Mouse (Mus musculus): ENCODE results near the gene Sorl1.

The Sorl1 gene

DNA sequence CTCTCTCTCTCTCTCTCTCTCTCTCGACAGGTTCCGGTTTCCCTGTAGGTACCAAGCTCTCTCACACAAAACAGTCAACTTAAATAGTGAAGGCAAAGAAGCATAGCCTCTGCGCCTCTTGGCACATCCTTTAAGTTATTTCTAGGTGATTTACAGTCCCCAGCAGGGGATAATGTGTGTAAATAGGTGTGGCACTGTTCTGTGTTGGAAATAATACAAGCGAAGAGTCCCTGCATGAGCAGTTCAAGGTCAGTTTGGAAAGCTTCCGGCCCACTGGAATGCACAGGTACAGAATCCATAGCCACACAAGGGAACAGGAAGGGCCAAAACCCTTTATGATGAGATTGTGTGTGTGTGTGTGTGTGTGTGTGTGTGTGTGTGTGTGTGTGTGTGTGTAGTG lies 130.3 kb downstream of the Sorl1 start:
- no peak for DNase-seq

DNA sequence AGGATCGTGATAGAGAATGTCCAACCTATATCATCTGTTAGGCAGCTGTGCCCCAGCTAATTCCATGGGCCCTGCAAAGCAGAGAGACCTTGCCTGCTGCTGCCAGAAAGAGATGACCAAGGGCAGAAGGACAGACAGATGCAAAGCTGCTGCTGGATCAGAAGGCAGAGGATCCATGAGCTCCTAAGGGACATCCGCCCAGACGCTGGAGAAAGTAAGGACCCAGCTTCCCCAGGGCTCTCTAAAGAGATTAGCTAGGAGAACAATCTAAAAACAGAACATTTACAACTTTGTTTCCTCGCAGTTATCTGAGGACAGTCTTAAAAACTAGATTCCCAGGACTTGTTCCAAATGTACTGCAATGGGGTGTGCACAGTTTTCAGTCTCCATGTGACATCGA lies 131.3 kb downstream of the Sorl1 start:
- DNase-seq = no peak

DNA sequence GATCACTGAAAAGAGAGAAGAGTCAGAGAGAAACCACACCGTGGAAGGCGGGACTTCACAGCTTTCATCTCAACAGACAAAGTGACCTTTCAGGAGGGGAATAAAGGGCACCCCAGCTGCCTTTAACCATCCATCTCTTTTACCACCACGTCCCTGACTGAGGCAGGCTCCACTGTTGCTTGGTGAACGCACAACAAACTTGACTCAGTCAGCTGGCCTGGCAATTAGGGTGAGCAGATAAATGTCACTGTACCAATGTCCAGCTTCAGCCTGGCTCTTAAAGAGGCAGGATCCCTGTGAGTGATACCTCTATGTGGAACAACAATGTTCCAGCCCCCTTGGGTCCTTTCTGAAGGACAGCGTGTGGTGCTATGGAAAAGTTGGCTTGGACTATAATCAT lies 138.5 kb downstream of the Sorl1 start:
- DNase-seq = no peak

DNA sequence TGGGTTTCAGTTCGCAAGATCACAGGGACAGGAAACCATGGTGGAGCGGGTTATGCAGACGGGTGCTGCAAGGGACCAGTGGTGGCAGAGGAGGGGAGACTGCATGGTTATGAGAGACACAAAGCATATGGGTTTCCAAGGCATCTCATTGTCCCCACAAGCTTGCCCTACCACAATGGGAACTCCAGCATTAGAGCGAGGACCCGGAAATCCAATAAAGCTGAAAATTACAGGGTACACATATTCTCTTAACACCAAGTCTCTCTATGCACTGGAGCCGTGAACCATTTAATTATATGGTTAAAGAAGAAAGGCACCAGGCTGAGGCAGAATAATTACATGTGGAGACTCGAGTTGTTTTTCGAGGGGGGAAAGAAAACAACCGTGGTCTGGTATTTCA lies 139.0 kb downstream of the Sorl1 start:
- no peak for DNase-seq

DNA sequence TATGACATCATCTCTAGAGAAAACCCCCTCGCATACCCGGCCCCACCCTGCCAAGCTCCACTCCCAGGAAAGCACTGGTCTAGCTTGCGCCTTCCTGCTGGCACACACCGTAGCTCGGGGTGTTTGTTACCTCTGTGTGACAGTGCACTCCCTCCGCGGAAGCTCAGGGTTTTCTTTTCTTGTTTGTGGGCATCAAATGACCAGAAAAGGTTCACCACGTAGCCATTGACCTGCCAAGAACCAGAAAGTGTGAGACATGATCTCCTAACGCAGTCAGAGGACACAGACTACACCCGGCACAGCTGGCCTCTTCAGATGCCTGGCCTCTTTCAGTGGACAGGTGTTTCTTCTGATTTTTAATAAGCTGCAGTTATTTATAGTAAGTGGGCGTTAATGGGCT lies 139.8 kb downstream of the Sorl1 start:
- no peak for DNase-seq

DNA sequence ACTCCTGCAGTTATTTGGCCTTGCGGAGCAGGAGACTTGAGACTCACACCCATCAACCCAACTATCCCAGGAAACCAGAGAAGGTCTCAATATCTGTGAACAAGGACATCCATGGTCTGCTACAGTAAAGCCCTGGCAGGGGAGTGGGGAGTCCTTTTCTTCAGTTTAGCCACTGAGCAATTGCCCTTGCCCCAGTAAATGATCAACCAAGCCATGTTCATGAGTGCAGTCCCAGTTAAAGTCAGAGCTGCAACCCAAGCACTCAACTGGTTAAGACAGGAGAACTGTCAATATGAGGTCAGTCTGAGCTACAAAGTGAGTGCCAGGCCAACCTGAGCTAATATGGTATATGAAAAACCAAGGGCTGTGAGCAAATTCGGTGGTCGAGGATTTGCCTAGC lies 140.8 kb downstream of the Sorl1 start:
- DNase-seq = peak; percentile 47 to 55

DNA sequence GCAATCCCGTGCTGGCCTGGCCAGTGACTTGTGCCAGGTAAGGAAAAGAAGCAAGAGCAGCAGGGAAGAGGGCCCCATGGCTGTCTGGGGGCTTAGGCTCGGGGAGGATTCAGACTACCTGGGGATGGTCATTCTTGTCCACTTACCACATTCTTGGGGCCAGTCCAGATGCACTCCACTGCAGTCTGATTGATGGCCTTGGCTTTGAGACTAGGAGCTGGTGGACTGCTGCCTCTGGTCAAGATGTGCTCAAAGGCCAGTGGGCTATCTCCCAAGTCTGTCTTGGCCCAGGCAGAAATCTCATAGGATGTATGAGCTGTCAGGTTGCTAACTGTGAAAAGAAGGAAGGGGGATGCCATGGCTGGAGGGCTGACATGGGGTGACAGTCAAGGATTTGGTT lies 141.3 kb downstream of the Sorl1 start:
- peak; percentile 11 to 35 for DNase-seq

DNA sequence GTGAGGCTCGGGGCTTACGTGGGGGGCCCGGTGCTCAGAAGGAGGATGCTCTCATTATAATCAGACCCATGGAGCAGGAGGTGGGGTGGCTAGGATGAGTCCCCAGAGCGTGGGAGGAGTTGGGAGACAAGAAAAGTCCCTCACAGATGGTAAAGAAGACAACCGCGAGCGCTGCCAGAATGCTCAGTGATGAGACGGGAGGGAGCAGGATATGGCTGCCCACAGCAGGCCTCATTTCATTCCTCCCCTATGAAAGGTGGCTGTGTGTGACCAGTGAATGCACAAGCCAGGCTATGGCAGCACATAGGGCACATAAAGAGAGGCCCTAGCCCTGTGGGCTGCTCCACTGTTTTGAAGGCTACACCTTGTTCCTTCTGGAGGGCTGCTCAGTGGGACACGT lies 142.1 kb downstream of the Sorl1 start:
- DNase-seq = no peak

DNA sequence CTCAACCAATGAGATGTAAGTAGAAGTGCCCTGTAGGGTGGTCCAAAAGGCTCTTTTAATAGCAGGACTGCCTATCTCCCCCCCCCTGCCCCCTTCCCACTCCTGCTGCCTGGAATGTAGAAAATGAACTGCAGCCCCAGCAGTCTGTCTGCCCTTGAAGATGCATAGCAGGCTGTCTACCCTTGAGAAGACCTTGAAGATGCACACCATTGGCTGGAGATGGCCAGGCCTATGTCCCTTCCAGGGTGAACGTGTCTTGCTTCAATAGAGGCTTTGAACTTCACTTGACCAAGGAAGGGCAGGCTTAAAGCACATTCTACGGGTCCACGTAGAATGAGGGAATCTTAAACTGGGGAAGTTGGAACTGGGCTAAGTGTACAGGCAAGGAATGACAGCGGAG lies 142.8 kb downstream of the Sorl1 start:
- no peak for DNase-seq

DNA sequence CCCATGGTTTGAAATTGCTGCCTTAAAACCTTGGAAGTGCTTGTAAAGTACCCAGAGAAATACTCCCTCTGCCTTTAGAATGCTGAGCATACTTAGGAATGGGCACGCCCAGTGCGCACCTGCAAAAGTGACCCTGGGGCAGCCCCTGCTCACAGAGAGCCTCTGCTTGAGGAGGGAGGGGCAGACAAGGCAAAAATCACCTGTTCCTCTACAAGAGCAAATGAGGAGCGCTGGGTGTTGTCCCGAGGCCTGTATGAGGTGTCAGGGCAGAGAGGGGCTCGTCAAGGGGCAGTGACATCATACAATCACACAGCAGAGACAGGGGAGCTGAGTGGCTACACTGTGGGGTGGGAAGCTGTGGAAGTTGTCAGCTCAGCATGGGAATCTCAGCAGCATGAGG lies 143.3 kb downstream of the Sorl1 start:
- DNase-seq = no peak

DNA sequence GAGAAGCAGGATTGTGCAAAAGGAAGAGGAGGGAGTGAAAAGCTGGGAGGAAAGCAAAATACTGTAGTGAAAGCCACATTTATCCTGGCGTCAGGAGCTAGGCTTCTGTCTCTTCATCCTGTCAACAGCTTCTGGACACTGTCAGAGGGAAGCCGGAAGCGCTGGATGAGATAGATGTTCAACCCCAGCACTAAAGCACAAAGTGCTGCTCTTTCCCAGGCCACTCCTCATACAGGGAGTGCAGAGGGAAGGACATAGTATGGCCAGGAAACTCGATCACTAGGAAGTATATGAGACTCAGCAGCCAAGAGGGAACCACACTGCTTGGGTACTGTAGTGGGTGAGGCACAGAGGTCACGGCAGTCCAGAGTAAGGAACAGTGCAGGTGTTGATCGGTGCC lies 145.7 kb downstream of the Sorl1 start:
- no peak for DNase-seq

DNA sequence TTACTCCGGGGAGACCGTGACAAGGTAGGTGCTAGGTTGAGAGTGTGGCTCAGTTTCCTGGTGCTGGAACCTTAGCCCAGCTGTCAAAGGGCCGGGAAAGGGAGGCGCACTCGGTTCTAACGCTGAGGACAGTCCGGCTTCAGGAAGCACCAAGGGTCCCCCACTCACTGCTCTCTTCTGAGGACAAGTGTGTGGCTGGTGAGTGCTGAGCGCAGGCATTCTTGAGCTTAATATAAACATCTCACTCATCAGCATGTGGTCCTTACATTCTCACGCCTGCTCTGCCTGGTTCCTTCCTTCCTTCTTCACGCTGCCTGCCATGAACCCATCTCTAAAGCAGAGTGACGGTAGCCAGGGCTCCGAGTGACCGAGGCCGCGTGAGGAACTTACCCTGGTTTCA lies 148.1 kb downstream of the Sorl1 start:
- DNase-seq = no peak

DNA sequence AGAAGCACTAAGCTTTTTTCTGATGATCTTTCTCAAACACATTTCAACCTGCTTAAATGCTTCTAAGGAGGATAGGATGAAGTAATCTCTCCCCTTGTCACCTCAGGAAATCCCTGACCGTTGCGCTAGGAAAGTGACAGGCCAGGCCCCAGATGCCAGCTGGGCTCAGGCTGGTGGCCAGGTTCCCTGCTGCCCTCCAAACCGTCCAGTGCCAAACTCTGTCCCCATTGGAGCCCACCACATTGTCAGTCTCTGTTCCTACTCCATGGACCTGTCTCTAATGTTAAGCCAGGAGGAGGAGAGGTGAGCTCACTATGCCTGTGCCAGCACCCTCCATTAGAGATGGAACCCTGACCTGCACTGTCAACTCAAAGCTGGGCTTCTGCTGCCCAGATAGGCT lies 149.4 kb downstream of the Sorl1 start:
- DNase-seq = no peak

DNA sequence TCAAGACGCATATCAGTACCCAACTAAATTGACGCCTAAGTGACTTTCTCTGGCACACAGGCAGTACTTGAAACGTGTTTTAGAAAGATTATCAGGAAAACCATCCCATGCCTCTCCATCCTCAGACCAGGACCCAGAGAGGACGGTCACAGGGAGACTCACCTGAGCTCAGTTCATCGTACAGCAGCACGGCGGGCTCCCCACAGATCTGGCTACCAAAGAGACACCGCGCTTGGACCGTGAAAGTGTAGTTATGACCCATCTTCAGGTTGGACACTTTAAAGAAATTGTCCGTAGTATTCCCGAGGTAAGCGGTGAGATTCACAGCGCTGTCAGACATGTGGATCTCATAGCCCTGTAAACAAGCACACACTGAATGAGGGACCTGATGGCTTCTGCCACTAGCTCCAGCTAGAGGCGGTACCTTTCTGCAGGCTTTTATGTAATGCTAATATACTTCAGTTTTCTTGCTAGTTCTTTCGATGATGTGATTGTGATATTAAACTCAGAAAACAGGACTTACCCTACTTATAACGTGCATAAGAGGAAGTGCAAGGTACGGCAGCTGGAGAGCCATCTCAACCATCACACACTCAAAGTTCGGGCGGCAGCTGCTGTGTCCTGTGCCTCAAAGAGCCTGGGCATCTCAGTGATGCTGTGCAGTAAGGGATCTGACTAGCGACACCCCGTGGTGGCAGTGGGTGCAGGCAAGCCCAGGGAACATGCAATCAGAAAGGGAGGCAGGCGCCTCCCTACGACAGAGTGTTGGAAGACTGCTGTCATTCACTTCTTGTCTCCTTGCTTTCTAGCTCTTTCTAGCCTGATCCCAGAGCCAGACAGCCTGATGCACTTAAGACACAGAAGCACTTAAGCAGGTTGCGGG lies 150.1 kb downstream of the Sorl1 start:
- peak in 1 of 2 experiments; percentile 33 for DNase-seq

DNA sequence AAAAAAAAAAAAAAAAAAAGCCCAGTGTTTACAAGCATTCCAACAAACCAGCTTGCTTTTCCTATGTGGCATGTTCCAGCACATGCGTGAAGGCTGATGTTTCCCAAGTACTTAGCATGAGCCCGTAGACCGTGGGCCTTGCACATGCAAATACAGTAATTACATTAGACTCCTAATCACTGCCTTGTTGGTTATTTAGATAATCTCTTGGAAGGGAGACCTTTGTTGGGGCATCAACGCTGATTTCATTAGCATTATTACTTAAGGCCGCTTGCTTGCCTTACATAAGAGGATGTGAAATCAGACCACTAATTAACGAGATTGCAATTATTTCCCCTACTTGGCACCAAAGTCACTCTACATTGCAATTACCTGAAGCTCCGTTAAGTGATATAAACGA lies 154.1 kb downstream of the Sorl1 start:
- no peak for DNase-seq

DNA sequence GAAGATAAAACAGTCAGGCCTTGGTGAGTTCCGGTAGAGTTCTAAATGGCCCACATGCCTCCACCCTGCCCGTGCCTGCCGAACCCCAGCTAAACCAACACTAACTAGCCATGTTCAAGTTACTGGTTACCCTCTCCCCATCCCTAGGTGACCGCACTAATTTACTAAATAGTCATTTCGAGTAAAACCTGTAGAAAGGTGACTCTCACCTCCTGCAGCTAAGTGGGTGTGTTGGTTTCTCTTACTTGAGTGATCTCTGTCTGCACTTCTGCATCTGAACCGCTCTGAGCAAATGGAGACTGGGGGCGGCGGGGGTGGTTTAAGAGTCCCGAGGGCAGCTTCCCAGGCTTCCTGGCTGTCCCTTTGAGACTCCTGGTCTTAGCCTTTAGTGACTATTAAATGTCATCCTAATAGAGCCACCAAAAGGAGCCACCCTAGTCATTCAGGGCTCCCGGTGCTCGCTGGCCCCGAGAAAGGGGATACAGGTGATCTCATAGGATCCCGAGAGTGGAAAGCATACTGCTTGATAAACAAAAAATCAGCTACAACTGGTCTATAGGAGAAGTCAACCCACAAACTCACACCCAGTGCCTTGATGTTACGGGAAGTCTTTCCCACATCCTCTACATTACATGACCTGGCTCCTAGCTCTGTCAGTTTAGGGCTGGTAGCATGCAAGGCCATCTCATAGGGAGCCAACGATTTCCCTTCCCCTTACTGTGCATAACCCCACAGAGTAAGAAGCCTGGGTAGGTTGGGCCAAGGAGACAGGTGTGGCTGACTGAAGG lies 155.2 kb downstream of the Sorl1 start:
- DNase-seq = no peak

DNA sequence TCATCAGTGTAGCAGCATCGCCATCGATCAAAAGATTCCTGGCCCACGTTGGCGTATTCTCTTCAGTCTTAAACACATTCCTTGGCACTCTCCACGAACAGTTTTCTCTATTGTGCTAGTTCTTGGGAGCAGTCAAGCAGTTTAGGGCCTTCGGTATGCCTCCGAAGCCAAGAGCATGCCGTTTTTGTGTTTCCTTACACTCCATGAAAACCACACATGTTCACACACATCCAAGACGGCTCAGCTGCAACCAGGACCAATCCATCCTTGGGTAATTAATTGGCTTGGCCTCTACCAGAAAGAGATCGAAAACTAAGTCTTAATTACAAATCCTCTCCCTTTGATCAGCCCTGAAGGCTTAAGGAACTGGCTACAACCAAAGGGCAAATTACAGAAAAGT lies 162.8 kb downstream of the Sorl1 start:
- no peak for DNase-seq

DNA sequence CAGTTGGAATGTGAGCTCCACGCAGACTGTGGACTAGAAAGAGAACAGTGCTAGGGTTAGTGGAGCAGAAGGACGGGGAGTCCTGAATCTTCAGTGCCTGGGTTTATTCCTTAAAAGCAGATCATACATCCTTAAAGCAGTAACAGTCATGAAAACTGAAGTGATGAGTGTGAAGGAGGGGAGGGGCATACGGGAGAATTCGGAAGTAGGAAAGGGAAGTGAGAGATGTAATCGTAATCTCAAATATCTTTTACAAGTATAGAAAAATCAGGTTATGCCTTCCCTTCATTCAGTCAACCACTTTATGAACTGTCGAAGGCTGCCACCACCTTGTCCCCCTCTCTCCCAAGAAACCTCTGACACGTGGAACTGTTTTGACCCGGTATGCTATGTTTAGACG lies 165.8 kb downstream of the Sorl1 start:
- DNase-seq = no peak

DNA sequence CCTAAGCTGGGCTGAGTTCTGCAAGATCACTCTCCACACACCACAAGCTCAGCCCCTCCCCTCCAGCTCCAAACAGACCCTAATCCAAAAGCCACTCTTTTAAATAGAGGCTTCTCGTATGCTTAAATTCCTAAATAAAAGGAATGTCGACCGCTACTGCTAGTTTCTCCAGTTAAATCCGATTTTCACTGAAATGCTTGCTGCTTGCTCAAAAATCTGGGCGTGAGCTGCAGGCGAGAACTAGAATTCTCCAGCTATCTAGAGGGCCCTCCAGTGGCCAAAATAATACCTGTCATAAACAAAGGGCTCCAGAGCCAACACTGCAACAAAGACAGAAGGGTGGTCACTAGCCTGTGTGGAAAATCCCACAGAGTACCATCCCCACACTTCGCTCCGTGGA lies 170.6 kb downstream of the Sorl1 start:
- DNase-seq = peak in 1 of 2 experiments; percentile 54

DNA sequence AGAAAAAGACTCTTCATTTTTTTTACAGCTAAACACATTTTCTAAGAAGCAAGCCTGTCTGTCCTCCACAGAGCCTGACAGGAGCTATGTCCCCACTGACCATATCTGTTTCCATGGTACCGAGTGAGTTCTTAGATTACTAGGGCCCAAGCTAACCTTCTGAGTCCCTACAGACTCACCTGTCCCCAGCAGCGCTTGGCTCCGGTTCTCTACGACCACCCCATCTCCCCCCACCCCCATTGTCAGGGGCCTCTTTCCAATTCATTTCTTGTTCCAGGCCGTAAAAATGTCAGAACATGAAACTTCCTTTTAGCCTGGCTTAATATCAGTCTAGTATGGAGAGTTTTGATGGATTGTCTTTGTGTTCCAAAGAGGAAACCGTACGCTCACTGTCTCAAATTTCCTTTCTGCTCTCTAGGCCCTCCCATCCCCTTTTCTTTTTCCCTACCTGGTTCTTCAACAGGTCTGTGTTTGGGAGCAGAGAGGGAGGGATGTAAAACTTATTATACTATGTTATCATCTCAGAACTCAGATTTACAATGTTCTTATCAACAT lies 171.4 kb downstream of the Sorl1 start:
- no peak for DNase-seq

DNA sequence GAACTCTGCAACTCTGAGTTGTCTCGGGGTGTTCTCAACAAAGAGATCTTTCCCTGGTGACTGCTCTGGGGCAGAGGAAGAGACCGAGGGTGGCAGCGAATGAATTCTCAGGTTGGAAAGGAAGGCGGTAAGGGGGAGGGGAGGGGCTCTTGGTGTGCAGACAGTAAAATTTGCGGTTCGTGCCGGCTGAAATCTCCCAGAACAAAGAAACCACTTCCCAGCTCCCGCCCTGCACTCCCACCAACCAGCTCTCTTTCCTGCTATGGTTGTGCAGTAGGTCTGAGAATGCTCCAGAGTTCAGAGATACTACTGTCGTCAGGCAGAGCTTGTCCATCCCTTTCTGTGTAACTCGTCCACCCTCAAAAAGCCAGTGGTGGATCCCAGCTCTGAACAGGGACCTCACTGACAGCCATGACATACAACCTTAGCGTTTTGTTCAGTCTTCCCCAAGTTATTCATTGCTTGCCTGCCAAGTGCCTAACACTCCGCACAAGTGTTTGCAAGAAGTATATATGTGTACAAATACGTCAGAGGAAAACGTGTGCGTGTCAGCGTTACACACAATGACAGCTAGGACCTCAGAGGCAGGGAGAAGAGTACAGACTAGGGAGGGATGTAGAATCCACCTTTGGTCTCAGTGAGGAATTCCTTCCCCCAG lies 172.5 kb downstream of the Sorl1 start:
- no peak for DNase-seq

DNA sequence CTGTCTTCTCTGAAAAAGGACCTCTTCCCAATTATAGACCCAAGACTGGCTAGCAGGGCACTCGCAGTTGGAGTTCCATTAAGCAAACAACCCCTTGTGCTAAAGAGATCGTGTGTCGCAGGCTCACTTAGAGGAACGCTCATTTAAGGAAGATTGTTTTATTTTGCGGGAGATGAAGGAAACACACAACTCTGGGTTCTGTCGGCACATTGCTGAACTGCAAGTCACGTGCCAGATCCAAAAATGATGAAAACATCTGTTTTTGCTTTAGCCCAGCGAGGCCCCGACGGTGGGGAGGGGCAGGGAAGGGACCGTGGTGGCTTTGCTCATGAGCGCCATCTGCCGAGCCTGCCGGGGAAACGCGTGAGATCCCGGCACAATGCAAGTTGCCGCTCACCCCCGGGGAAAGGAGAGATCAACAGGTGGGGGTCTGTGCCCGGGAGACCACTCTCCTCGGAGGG lies 173.1 kb downstream of the Sorl1 start:
- DNase-seq = peak; percentile 61 to 83

Measured in kidney, adult 8-10 months (tissue).